Mouse (Mus musculus) c-Kit-negative CD71-positive TER-119-positive erythroid progenitor cells, embryonic 14.5 days (primary cell): ENCODE results near the gene 1700012B07Rik.

Experiments used
- DNase-seq: peaks from one replicate; pipeline ENCODE4 v3.0.0-alpha.2; 2013; ENCODE audit warnings: low read depth, low spot score

Gene 1700012B07Rik

GRCm38 (mm10) chr11:109751636-109752603, 75.9 kb downstream of the 1700012B07Rik start:
- no peak for DNase-seq

GRCm38 (mm10) chr11:109745210-109745609, 82.6 kb downstream of the 1700012B07Rik start:
- DNase-seq = no peak

- DNase-seq = no peak
Measured at GRCm38 (mm10) chr11:109737967-109738366, 89.9 kb downstream of the 1700012B07Rik start.
